Mouse (Mus musculus): Measurements from ENCODE around the gene Ehd4.

- TF ChIP-seq CTCF (conservative IDR thresholded peaks at IDR 0.05; ENCODE audit: low read length): no peak
- no peak for TF ChIP-seq NANOG (IDR thresholded peaks at IDR 0.05; ENCODE audit: borderline replicate concordance, low read length)
- TF ChIP-seq POU5F1 (IDR thresholded peaks at IDR 0.05; ENCODE audit: borderline replicate concordance, low read length): no peak
Measured at GRCm38 (mm10) chr2:120111596-120111995, 42.8 kb downstream of the Ehd4 start.

Data from E14TG2a.4 (cell line).